Mouse (Mus musculus) heart, embryonic 13.5 days (tissue): Measurements from ENCODE around the gene Lamb1. TPM values are rescaled to one million over a fixed set of nuclear protein-coding genes. Genes with fewer than 3 reads are reported as not detected.
A peak's percentile ranks its signal among the peaks of the same experiment; 100 is the strongest.

Experiments
- ATAC-seq: fragments of 200-750 bp; cut with Nextera tagmentation; 2 replicates; pipeline ENCODE4 v1.8.0; 2017; ENCODE audit warnings: moderate TSS enrichment; ENCODE audit not compliant: insufficient number of reproducible peaks, low FRiP score, low TSS enrichment; ENCODE audit errors: extremely low read depth
- H3K27ac ChIP-seq: fragments of 300-500 bp; sonication (generic); replicated peaks from 2 replicates; pipeline ENCODE4 v1.5.1; 2015; ENCODE audit warnings: moderate library complexity, mild to moderate bottlenecking, inconsistent platforms
- H3K27me3 ChIP-seq: fragments of 300-500 bp; sonication (generic); replicated peaks from 2 replicates; pipeline ENCODE4 v1.6.1; 2015; ENCODE audit warnings: mild to moderate bottlenecking, inconsistent platforms
- H3K36me3 ChIP-seq: fragments of 300-500 bp; sonication (generic); 2 replicates; pipeline ENCODE4 v1.6.1; 2015; ENCODE audit warnings: mild to moderate bottlenecking, inconsistent platforms
- H3K4me1 ChIP-seq: fragments of 300-500 bp; sonication (generic); 2 replicates; pipeline ENCODE4 v1.6.1; 2015; ENCODE audit warnings: inconsistent platforms
- H3K4me2 ChIP-seq: fragments of 300-500 bp; sonication (generic); 2 replicates; pipeline ENCODE4 v1.6.1; 2015; ENCODE audit warnings: inconsistent platforms, mild to moderate bottlenecking, moderate library complexity
- H3K4me3 ChIP-seq: fragments of 300-500 bp; sonication (generic); 2 replicates; pipeline ENCODE4 v1.5.1; 2015; ENCODE audit warnings: moderate library complexity, mild to moderate bottlenecking, inconsistent platforms
- H3K9ac ChIP-seq: fragments of 300-500 bp; sonication (generic); 2 replicates; pipeline ENCODE4 v1.6.1; 2015; ENCODE audit warnings: inconsistent platforms, mild to moderate bottlenecking, moderate library complexity
- H3K9me3 ChIP-seq: fragments of 300-500 bp; sonication (generic); 2 replicates; pipeline ENCODE4 v1.6.1; 2016; ENCODE audit warnings: inconsistent platforms
- WGBS: fragments of 180-500 bp; shearing (Covaris S2); methylation state at CpG from one replicate; pipeline ENCODE4 v1.1.7; 2015; ENCODE audit warnings: mixed read lengths; 5-methylcytosine and 5-hydroxymethylcytosine counted together
- polyA plus RNA-seq: library from polyadenylated mRNA; unstranded; fragments of >200 nt; fragmentation: Nextera tagmentation; extraction: Ambion mirVana; gene quantifications from 2 replicates; pipeline ENCODE4 v1.2.1, GENCODE M21; 2015

Lamb1 gene
- polyA plus RNA-seq, 1 experiment from 2014 or later = 91.3 TPM

DNA sequence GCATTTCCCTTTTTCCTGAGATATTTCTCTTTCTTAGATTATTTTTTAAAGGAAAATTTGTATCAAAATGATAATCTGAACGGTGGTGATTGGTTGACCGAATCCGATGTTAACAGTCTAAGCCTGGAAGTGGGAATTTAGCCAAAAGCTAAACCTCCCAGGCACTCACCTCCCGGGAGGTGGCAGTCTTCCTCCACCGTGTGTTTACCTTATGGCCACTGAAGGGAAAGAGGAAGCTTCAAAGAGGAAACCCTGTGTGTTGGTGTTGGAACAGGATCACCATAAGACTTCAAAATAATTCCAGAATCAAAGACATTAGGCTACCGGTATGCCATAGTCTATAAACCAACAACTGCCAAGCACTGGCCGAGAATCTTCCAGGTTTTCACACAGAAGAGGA lies 104.6 kb downstream of the Lamb1 start:
- Histone ChIP-seq H3K4me2 (no peak overlapping the region), H3K27ac (peak overlapping the region; percentile 13), H3K4me3 (no peak overlapping the region), H3K9ac (no peak overlapping the region), H3K36me3 (no peaks in the 10 kb centered on the region), H3K9me3 (no peaks in the 10 kb centered on the region), H3K27me3 (no peaks in the 10 kb centered on the region), H3K4me1 (peaks cover 45% of the 10 kb centered on the region)
- ATAC-seq = no peak
- WGBS = 59% methylated on average over 7 of the region's 7 CpGs

DNA sequence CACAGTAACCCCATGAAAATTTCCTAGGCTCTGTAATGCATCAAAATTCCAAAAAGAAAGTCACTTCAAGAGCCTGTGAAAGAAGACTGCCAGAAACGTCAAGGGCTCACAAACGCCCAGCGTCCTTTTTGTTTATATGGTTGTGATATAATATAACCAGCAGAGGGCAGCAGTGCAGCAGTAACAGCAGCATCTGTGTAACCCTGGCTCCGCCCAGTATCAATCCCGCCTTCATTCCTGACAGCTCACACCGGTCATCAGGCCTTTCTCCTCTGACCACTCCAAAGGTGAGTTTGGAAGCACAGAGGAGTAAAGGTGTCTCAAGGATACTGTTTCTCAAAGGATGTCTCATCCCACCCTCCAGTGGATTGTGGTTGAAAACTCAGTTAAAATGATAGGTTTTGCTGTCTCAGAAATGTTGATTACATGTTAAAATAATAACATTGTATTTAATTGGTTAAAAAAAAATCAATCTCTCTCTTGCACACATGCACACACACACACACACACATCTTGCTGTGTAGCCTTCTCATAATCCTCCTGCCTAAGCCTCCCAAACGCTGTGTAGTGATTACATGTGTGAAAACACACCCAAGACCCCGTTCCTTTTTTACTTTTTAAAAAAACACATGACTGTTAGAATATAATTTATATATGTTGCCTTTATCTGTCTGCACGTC lies 109.7 kb downstream of the Lamb1 start:
- Histone ChIP-seq H3K27ac (no peak overlapping the region), H3K36me3 (no peaks in the 10 kb centered on the region), H3K9me3 (no peaks in the 10 kb centered on the region), H3K9ac (no peak overlapping the region), H3K4me2 (peak overlapping the region; percentile 38; the same call in 1 of the 2 replicates), H3K4me3 (no peak overlapping the region), H3K4me1 (peaks cover 38% of the 10 kb centered on the region), H3K27me3 (no peaks in the 10 kb centered on the region)
- 40% methylated on average over 9 of the region's 9 CpGs for WGBS
- ATAC-seq = no peak

DNA sequence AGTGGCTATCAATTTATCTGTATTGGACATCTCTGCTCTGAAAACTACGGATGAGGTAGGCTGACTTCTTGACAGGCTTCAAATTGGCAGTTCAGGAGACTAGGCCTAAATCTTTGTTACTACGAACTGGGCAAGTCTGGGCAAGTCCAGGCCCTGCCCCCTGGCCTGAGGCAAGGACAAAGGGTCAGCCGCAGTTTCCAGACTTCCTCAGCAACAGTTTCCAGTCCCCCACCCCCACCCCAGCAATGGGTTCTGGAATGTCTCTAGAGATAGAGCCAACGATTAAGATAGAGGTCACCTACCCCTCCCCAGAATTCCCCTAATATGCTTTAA lies 110.2 kb downstream of the Lamb1 start:
- 54% methylated on average over 4 of the region's 4 CpGs for WGBS
- no peak for ATAC-seq
- no peaks in the 10 kb centered on the region for H3K27me3 ChIP-seq
- 0 out of 2 replicates have a peak overlapping the region, but pooled peaks have one; percentile 75 for H3K4me2 ChIP-seq
- H3K4me1 ChIP-seq = peaks cover 37% of the 10 kb centered on the region
- no peak overlapping the region for H3K27ac ChIP-seq
- no peaks in the 10 kb centered on the region for H3K36me3 ChIP-seq
- no peak overlapping the region for H3K4me3 ChIP-seq
- no peak overlapping the region for H3K9ac ChIP-seq
- no peaks in the 10 kb centered on the region for H3K9me3 ChIP-seq

DNA sequence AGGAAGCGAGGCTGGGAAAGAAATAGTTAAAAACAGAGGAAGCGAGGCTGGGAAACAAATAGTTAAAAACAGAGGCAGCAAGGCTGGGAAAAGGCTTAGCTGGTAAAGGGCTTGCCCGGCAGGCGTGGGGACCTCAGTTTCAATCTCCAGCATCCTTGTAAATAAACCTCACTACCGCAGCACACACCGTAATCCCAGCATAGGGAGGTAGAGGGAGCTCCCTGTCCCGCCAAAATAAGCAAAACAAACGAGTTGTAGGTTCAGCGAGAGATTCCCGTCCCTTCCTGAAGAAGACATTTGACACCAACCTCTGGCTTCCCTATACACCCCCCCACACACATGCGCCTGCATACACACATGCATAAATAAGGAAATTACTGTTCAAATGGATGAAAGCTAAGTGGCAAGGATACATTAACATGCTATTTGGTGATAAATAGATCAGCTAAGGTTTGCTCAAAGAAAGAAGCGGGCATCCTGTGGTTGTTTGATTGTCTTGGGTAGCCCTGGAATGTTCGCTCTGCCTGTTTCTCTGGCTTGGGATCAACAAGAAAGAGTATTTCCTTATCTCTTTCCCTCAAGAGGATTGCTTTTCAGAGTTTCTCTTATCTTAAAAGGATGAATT lies 111.4 kb downstream of the Lamb1 start:
- peaks cover 47% of the 10 kb centered on the region for H3K4me1 ChIP-seq
- no peaks in the 10 kb centered on the region for H3K36me3 ChIP-seq
- no peaks in the 10 kb centered on the region for H3K9me3 ChIP-seq
- ATAC-seq = no peak
- H3K4me2 ChIP-seq = peak overlapping the region; percentile 75
- H3K4me3 ChIP-seq = peak overlapping the region; percentile 42
- H3K27me3 ChIP-seq = no peaks in the 10 kb centered on the region
- peak overlapping the region; percentile 42 for H3K27ac ChIP-seq
- H3K9ac ChIP-seq = peak overlapping the region; percentile 68
- 3% methylated on average over 13 of the region's 13 CpGs for WGBS

DNA sequence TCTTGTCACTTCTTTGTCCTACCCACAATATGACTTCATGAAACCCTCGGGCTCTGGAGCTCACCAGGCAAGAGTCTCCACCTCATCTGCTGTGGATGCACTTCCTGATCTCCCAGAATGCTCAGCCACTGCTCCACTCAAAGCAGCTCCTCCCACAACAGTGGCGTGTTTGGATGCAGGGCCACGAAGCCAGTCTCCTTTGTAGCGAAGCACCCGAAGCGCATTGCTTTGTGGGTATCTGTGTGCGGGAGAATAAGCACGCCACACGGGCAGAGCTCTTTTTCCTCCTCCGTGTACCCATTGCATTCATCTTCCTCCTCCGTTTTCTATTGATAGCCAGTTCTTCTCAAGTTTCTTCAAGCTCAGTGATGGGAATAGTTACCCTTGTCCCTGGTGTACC lies 112.2 kb downstream of the Lamb1 start:
- Histone ChIP-seq H3K4me2 (peak overlapping the region; percentile 75), H3K9ac (peak overlapping the region; percentile 68), H3K9me3 (no peaks in the 10 kb centered on the region), H3K27me3 (no peaks in the 10 kb centered on the region), H3K27ac (peak overlapping the region; percentile 42; the same call in 1 of the 2 replicates), H3K4me1 (peaks cover 43% of the 10 kb centered on the region), H3K36me3 (no peaks in the 10 kb centered on the region), H3K4me3 (peak overlapping the region; percentile 42)
- ATAC-seq = no peak
- WGBS = 63% methylated on average over 11 of the region's 11 CpGs

Other genes starting within 250 kb of the Lamb1 start
- 1.4 and 1.6 TPM in 2 replicates for gene Fam110c, start 191.4 kb upstream of the Lamb1 start, polyA plus RNA-seq
- not detected in 2 replicates for gene Gm6993, start 24.5 kb upstream of the Lamb1 start, polyA plus RNA-seq
- 179 and 190 TPM in 2 replicates for gene Dld, start 86.2 kb downstream of the Lamb1 start, polyA plus RNA-seq
- not detected in 2 replicates for gene Slc26a3, start 125.6 kb downstream of the Lamb1 start, polyA plus RNA-seq
- gene Cbll1, start 234.4 kb downstream of the Lamb1 start, polyA plus RNA-seq = 8.4 and 9.3 TPM in 2 replicates